Mouse (Mus musculus) macrophage (primary cell): ENCODE results near the gene Polr2h. TPM values are rescaled to one million over a fixed set of nuclear protein-coding genes. Genes with fewer than 3 reads are reported as not detected.

Source experiments
- H3K27ac ChIP-seq: fragments of 350-480 bp; formaldehyde crosslinking; 2 replicates; pipeline ENCODE4 v1.9.0; 2021
- H3K36me3 ChIP-seq: fragments of 350-480 bp; formaldehyde crosslinking; 2 replicates; pipeline ENCODE4 v1.9.0; 2021; ENCODE audit errors: inconsistent target
- H3K4me3 ChIP-seq: fragments of 350-480 bp; formaldehyde crosslinking; 2 replicates; pipeline ENCODE4 v1.9.0; 2021; ENCODE audit errors: inconsistent target
- H3K79me2 ChIP-seq: fragments of 350-480 bp; formaldehyde crosslinking; 2 replicates; pipeline ENCODE4 v1.9.0; 2021; ENCODE audit errors: inconsistent target
- WGBS: methylation state at CpG from one replicate; pipeline ENCODE4 v1.1.7; 2026; ENCODE audit warnings: inconsistent platforms; ENCODE audit not compliant: missing documents; 5-methylcytosine and 5-hydroxymethylcytosine counted together
- polyA plus RNA-seq: library from polyadenylated mRNA; stranded (reverse); fragments of 250-400 nt; gene quantifications from 3 replicates; pipeline ENCODE4 v1.2.4, GENCODE M21; 2018; ENCODE audit warnings: inconsistent platforms

Gene Polr2h
- polyA plus RNA-seq, 1 experiment from 2014 or later = 5.2 TPM

DNA sequence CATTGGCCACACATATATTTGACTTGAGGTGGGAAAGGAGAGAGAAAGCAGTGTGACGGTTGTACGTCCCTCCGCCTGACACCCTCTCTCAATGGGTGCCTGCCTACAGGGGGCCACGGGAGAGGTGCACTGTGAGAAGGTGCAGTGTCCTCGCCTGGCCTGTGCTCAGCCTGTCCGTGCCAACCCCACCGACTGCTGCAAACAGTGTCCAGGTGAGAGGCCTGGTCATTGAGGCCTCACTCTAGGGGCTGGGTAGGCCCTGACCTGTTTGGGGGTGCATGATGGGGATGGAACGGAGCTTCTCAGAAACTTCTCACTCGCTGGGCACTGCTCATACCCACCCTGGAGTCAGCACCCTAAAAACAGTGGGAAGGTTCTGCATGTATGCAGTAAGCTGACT, 22.4 kb downstream of the Polr2h start:
- Histone ChIP-seq H3K27ac (no peak overlapping the region), H3K36me3 (no peaks in the 10 kb centered on the region), H3K79me2 (no peaks in the 10 kb centered on the region), H3K4me3 (no peak overlapping the region)
- 93% methylated on average over 9 of the region's 9 CpGs for WGBS

DNA sequence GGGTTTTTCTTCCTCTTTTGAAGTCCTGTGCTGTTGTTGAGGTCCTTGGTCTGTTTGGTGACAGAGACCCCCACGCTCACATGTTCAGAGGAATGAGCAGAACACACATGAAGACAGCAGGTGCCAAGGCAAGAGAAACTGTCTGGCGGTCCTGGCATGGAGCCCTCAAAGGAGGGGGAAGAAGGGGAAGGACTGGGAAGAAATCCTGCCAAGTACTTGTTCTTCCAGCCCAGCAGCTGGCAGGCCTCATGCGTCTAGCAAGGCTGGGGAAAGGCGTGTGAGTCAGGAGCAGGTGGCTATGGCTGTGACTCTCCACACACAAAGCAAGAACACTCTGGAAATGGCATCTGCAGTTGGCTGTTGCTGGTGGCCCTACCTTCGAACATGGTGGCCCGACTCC, 29.2 kb downstream of the Polr2h start:
- 36% methylated on average over 6 of the region's 6 CpGs for WGBS
- no peak overlapping the region for H3K27ac ChIP-seq
- no peaks in the 10 kb centered on the region for H3K79me2 ChIP-seq
- no peaks in the 10 kb centered on the region for H3K36me3 ChIP-seq
- no peak overlapping the region for H3K4me3 ChIP-seq

DNA sequence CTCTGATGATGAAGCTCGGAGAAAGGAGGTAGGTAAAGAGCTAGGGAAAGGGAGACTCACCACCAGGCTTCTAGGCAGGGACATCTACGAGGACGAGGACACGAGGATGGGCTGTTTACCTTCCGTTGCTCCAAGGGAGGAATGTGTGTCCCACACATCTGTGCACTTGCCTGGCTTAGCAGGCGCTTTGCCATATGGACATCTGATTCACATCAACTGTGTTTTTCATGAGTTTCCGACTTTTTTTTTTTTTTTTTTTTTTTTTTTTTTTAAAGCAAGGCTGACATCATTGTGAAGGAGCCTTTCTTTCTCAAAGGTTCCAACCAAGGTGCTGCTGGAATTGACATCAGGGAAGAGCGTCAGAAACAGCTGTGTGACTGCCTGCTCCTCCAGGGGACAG, 33.1 kb downstream of the Polr2h start:
- WGBS = 77% methylated on average over 8 of the region's 8 CpGs

DNA sequence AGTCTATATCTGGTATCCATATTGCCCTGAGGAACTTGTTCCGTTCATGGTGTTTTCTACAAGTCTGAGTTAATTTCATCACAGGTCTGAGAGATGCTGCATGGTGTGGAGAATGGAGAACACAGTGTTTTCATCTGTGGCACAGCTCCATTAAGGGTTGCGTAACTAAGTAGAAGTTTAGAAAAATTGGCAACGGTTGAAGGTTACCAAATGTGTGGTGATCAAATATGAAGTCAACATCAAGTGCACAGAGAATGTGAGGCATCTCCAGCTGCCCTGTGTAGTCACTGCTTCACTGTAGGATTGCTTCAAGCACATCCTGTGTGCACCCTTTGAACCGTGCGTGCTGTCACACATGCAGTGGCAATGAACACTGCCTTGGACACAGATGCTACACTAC, 38.6 kb downstream of the Polr2h start:
- no peak overlapping the region for H3K27ac ChIP-seq
- H3K36me3 ChIP-seq = no peaks in the 10 kb centered on the region
- H3K79me2 ChIP-seq = no peaks in the 10 kb centered on the region
- WGBS = 20% methylated on average over 5 of the region's 5 CpGs
- no peak overlapping the region for H3K4me3 ChIP-seq

More for the DNA sequence above, 33.1 kb downstream of the Polr2h start:
- Histone ChIP-seq H3K4me3 (no peak overlapping the region), H3K79me2 (no peaks in the 10 kb centered on the region), H3K36me3 (no peaks in the 10 kb centered on the region), H3K27ac (no peak overlapping the region)

DNA sequence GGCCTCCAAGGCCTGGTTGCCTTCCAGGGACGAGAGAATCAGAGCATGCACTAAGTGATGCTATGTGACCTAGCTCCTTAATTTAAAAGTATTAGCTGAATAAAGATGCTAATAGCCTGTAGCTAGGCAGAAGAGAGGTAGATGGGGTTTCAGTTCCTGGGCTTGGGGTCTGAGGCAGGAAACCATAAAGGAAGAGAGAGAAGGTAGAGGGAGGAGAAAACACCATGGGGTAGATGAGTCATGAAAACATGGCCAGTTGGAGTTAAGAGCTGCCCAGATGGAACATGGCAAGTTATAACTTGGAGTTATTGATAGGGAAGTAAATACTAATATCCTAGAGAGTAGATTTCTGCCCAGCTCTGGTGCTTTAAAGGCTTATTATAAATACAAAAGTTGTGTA, 39.9 kb downstream of the Polr2h start:
- no peaks in the 10 kb centered on the region for H3K36me3 ChIP-seq
- no peaks in the 10 kb centered on the region for H3K79me2 ChIP-seq
- H3K27ac ChIP-seq = no peak overlapping the region
- no peak overlapping the region for H3K4me3 ChIP-seq
- WGBS = 50% methylated on average over 1 of the region's 1 CpGs

DNA sequence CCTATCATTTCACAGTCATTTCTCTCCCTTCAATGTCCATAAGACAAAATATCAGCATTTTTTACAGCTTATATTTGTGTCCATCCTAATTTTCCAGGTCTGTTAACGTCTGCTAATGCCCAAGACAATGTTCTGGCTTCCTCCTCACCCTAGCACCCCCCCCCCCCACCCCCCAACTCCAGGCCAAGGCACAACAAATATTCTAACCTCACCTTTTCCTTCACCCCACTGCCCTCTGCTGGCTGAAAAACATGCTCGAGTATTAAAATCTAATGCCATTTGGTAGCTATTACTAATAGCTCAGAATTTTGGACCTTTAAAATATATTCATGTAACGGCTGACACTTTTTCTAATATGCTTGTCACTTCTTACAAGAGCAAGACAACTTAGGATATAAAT, 44.2 kb downstream of the Polr2h start:
- 13% methylated on average over 3 of the region's 3 CpGs for WGBS
- Histone ChIP-seq H3K36me3 (no peaks in the 10 kb centered on the region), H3K27ac (no peak overlapping the region), H3K79me2 (no peaks in the 10 kb centered on the region), H3K4me3 (no peak overlapping the region)

DNA sequence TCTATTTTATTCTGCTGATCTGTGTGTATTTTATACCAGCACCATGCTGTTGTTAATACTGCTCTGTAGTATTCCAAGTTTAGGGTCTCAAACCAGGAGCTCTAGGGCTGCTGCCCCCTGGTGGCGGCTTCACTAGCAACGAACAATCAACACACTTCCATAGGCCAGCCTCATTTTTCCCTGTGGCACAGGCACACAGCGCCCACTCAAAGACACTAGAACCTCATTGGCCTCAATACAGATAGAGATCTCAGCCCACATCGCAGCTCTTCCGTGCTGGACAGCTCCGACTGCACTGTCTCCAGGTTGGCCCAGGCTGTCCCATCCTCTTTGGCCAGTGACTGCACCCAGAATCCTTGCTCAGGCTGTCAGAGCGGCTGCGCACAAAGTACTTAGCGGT, 47.8 kb downstream of the Polr2h start:
- H3K27ac ChIP-seq = no peak overlapping the region
- WGBS = 50% methylated on average over 9 of the region's 9 CpGs
- no peaks in the 10 kb centered on the region for H3K36me3 ChIP-seq
- no peaks in the 10 kb centered on the region for H3K79me2 ChIP-seq
- H3K4me3 ChIP-seq = no peak overlapping the region

Other genes starting within 250 kb of the Polr2h start
- gene Eif2b5, start 218.8 kb upstream of the Polr2h start, polyA plus RNA-seq = 25.2 to 45.4 TPM (median 30.4 TPM) in 3 replicates
- gene Dvl3, start 200.7 kb upstream of the Polr2h start, polyA plus RNA-seq = 10.4 to 15.3 TPM (median 12.1 TPM) in 3 replicates
- 675 to 1,015 TPM (median 722 TPM) in 3 replicates for gene Ap2m1, start 182.2 kb upstream of the Polr2h start, polyA plus RNA-seq
- gene Abcf3, start 169.1 kb upstream of the Polr2h start, polyA plus RNA-seq = 27.6 to 31.0 TPM (median 28.9 TPM) in 3 replicates
- gene Vwa5b2, start 128.2 kb upstream of the Polr2h start, polyA plus RNA-seq = not detected in 3 replicates
- 3.9 to 18.7 TPM (median 11.9 TPM) in 3 replicates for gene Eef1akmt4, start 106.1 kb upstream of the Polr2h start, polyA plus RNA-seq
- gene Gm49333, start 106.1 kb upstream of the Polr2h start, polyA plus RNA-seq = not detected in 3 replicates
- 10.2 to 25.1 TPM (median 22.1 TPM) in 3 replicates for gene Alg3, start 105.9 kb upstream of the Polr2h start, polyA plus RNA-seq
- 1.3 to 3.7 TPM (median 2.1 TPM) in 3 replicates for gene Camk2n2, start 96.4 kb upstream of the Polr2h start, polyA plus RNA-seq
- 0.09 to 0.20 TPM in 2 of 3 replicates, not detected in the other for gene Ece2, start 87.8 kb upstream of the Polr2h start, polyA plus RNA-seq
- gene Psmd2, start 66.0 kb upstream of the Polr2h start, polyA plus RNA-seq = 143 to 206 TPM (median 205 TPM) in 3 replicates
- gene Eif4g1, start 49.4 kb upstream of the Polr2h start, polyA plus RNA-seq = 125 to 210 TPM (median 165 TPM) in 3 replicates
- 0.22 to 1.6 TPM (median 0.63 TPM) in 3 replicates for gene Fam131a, start 24.4 kb upstream of the Polr2h start, polyA plus RNA-seq
- gene Clcn2, start 81 bp downstream of the Polr2h start, polyA plus RNA-seq = 0.11 to 0.38 TPM (median 0.35 TPM) in 3 replicates
- gene Chrd, start 15.5 kb downstream of the Polr2h start, polyA plus RNA-seq = not detected in 3 replicates
- gene Thpo, start 16.8 kb downstream of the Polr2h start, polyA plus RNA-seq = not detected in 3 replicates